Mouse (Mus musculus) lung, adult 18-20 months (tissue): ENCODE measurements around the gene Ung.
A peak's percentile ranks its signal among the peaks of the same experiment; 100 is the strongest.

Source experiments
- DNase-seq, 2 experiments: peaks; one replicate each; pipeline ENCODE4 v3.0.0; 2022; ENCODE audit warnings: mixed read lengths in 2 of 2

The Ung gene

DNA sequence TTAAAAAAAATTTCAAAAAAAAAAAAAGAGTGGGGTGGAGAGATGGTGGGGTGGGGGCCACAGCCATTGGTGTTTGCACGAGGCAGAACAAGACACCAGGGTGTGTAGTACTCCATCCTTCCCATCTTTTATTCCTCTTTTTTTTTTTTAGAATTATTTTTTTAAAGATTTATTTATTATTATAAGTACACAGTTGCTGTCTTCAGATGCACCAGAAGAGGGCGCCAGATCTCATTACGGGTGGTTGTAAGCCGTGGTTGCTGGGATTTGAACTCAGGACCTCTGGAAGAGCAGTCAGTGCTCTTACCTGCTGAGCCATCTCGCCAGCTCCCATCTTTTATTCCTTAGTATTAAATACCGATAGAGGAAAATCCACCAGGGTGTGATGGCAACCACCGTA, 43.3 kb downstream of the Ung start:
- DNase-seq, result no peak

DNA sequence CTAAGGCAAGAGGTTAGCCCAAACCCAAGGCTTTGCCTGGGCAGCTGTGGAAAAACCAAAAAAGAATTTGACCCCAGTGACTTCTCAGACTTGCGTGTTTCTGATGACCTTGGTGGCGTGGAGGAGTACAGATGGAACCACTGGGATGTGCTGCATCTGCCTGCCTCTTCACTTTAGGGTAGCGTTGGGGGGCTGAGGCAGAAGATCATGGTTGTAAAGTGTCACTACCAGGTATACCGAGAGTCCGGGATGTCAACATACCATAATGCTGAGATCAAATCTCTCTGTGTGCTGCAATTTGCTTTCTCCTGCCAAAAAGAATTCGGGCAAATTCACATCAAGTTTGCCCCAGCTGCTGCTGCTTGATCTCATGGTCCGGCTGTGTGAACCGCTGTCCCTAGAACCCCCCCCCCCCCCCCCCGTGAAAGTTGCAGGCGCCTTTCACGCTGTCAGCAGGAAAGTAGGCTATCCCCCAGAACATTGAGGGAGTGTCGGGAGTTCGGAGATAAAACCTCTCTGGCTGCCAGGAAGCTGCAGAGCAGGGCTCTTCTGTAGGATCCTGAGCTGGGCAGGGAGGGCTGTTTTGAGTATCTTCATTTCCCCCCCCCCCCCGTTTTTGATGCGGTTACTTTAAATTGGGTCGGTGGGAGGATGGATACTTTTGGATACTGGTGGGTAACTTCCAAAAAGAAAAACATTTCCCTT, 43.8 kb downstream of the Ung start:
- DNase-seq, result no peak

DNA sequence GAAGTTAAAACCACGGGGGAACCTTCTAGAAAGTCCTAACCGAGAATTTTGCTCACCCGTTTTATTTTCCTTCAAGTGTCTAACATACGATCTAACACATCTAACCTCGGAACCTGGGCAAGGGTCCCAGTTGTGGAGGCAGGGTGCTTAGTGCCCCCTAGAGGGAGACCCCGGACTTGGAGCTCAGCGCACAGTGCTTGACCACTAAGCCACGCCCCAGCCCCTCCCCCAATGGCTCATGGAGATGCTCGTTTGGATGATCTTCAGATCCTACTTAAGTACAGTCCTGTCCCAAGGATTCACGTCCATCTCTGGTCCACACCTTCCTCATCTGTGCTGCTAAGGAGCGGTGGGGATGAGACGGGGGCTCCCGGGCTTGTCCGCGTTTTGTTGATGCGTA, 44.5 kb downstream of the Ung start:
- peak; percentile 27 to 51 for DNase-seq

DNA sequence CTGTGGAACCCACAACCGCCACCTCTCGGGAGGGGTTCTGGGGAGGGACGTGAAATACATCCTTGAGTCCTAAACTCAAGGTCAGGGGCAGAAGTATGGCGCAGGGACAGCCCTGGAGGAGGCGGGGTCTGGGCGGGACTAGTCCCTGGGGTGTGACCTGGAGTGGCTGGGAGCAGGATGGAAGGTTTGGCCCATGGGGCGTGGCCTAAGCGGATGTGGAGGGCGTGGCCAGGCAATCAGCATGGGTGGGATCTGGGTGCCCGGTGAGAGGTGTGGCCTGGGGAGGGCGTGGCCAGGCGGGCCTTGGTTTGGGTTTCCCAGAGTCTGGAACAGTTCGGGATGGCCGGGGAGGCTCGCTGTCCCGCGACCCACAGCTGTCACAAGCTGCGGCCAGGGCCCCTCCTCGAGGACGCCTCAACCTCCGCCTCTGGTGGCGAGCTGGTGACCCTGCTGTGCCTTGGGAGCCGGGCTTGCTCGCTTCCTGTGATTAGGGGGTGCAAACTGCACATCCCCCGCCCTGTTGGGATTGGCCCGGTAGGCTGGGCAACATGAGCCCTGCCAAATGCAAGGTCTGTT, 45.5 kb downstream of the Ung start:
- peak; percentile 97 to 98 for DNase-seq

DNA sequence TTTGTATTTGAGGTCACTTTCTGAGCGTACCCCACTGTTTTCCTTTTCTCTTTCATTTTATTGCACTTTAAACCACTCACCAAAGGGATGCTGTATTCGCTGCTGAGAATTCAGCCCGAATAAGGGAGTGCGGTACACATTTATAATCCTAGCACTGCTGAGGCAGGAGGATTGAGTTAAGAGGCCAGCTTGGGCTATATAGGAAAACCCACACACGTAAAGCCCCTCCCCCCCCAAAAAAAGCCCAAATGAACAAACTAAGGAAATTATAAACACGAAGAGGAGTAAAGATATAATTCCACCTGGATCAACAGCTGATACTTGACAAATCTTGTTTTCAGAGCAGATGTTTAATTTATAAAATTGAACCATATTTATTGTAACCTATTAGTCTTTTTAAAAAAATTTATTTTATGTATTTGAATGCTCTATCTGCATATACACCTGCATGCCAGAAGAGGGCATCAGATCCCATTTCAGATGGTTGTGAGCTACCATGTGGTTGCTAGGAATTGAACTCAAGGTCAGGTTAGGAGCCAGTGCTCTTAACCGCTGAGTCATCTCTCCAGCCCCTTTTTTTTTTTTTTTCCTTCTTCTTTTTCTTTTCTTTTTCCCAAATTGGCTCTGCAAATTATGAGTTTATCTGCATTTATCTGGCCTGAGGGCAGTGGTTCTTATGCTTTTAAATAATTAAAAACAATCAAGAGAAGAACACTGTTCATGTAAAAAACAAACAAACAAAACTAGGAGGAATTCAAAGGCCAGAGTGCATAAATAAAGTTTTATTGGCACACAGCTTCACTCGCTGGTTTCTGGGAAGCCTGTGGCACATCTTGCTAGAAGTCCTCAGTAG, 46.6 kb downstream of the Ung start:
- DNase-seq, result no peak

DNA sequence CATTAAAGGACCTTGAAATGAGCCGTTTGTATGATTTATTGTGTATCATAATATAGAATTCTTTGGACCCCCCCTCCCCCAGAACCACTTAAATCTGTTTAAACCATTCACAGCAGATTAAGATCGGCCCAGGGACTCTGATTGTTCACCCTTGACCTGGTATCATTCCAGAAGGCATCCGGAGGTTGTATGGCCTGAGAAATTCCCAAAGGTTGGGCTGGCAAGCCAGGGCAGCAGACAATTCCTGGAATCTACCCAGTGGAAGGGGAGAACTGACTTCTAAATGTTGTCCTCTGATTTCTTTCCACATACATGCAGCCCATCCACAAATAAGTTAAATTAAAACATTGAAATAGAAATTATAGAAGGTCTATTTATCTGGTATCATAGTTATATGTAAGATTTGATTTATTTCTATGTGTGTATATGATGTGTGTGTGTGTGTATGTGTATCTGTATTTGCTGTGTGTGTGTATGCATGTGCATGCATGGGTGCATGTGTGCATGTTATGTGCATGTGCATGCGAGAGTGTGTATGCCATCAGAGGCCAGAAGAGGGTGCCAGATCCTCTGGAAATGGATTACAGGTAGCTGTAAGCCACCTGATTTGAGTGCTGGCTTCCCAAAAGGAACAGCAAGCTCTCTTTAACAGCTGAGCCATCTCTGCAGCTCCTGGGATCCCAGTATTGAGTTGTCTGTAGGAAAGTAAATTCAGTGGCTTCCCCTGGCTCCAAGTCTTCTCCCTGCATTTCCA, 48.0 kb downstream of the Ung start:
- no peak for DNase-seq

DNA sequence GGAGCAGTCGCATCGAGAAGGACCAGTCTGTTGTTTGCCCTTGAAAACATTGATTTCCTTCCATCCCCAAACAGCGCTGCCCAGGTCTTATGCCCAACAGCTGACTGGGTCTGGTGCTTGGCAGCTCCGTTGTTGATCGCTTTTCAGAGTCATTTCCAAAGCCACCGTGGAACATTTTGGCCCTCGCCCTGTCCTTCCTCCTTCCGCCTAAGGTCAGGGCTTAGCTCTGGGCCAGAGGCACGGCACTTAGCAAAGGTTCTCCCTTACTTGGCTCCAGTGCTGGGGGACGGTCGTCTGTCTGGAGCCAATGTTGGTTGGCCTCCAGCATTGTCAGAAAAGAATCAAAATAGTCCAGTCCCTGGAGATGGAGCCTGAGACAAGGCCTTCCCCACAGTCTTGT, 49.4 kb downstream of the Ung start:
- peak; percentile 80 to 82 for DNase-seq

DNA sequence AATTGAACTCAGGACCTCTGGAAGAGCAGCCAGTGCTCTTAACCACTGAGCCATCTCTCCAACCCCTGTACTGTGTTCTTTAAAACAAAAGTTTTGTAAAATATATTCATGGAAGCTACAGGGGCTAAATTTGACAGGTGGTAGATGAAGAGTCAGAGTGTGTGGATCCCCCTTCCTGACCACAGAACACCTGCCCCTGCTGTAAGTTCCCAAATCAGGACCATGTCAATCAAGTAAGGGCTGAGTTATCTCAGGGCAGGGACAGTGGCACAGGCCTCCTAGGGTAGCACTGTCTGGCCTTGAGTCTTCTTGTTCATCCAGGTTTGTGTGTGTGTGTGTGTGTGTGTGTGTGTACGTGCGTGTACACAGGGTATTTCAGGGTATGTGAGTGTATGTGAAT, 53.3 kb downstream of the Ung start:
- no peak for DNase-seq

DNA sequence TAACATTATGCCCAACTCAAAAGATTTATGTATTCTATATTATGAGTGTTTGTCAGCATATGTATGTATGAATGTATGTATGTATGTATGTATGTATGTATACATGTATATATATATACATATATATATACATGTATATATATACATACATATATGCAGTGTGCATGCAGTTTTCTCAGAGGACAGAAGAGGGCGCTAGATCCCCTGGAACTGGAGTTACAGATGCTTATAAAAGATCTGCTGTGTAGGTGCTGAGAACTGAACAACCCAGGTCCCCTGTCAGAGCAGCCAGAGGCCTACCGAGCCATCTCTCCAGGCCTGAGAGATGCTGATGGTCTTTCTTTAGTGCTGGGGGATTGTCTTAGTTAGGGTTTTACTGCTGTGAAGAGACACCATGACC, 56.9 kb downstream of the Ung start:
- DNase-seq, result no peak
